Mouse (Mus musculus): ENCODE data around the gene Larp4.

Larp4 gene

GRCm38 (mm10) chr15:100058912-100059311, 89.0 kb downstream of the Larp4 start:
- DNase-seq: no peak

- no peak for DNase-seq
These were observed 89.9 kb downstream of the Larp4 start for GRCm38 (mm10) chr15:100059626-100060311.

GRCm38 (mm10) chr15:100060513-100061140, 90.8 kb downstream of the Larp4 start:
- no peak for DNase-seq

- DNase-seq: no peak
These were observed 91.5 kb downstream of the Larp4 start for GRCm38 (mm10) chr15:100061377-100061776.

DNA sequence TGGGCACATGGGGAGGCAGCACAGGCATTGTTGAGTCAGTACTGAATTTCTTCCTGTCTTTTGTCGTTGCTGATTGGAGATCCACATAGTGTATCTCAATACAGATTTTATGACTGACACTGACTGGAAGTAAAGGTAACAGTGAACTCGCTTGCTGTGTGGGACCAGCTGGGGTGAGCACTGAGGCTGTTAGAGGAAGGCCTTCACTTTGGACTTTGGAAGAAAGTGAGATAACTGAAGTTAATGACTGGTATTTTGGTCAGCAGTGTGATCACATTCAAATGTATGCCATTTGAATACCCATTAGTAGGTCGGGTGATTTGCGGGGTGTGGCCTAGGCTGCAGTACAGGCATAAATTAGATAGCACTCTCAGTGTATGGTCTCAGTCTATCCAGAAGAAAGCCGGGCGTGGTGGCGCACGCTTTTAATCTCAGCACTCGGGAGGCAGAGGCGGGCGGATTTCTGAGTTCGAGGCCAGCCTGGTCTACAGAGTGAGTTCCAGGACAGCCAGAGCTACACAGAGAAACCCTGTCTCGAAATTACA, 93.4 kb downstream of the Larp4 start:
- DNase-seq: no peak
